Mouse (Mus musculus): Measurements from ENCODE around the gene Mtap.

Gene Mtap

DNA sequence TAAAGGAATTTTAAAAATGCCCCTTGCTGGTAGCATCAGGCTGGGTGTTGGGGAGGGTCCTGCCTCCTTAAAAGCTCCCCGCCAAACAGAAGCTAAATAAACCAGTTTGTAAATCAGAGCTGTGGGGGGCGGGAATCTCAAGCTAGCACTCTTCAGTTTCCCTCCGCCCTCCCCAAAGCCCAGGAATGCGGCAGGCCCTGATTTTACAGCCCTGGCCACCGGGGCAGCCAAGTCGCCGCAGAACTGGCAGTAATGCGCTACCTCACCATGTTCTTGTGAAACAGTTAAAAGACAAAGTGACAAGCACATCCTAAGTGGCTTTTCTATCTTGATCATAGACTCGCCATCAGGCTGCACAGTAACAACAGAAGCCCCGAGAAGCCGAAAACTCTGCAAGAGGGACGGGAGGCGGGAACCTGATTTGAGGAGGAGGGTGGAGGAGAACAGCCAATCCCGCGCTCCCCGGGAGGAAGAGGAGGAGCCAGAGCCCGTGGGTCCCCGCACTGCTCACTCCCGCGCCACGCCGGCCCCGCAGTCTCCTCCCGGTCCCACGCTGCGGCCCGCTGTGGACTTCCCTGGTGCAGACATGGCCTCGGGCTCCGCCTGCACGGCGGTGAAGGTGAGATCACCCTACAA is at the start of gene Mtap:
Gene Mtap, plus strand, starts transcription at position 217 of the 636 bp plus-strand sequence.
- DNase-seq (ENCODE audit: extremely low spot score, low spot score): peak; percentile 89

DNA sequence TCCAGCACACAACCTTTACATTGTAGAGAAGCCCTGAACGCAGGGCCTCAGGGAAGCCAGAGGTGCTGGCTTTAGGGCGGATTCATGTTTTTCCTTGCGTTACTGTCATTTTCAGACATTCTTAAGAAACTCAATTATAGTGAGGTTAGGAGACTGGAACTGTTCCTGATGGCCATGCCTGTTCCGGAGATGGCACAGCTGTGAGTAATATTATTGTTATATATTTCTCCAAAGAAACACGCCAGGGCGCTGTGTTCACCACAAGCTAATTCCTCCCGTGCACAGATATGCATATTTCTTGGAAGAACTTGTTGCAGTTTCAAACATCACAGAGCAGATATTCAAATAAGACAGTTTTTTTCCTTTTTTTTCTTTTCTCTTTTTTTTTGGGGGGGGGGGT is 47.8 kb upstream of the Mtap start:
- no peak for DNase-seq (ENCODE audit: extremely low spot score, low spot score)

GRCm38 (mm10) chr4:89090217-89090616 is 46.7 kb upstream of the Mtap start:
- no peak for DNase-seq (ENCODE audit: extremely low spot score, low spot score)

DNA sequence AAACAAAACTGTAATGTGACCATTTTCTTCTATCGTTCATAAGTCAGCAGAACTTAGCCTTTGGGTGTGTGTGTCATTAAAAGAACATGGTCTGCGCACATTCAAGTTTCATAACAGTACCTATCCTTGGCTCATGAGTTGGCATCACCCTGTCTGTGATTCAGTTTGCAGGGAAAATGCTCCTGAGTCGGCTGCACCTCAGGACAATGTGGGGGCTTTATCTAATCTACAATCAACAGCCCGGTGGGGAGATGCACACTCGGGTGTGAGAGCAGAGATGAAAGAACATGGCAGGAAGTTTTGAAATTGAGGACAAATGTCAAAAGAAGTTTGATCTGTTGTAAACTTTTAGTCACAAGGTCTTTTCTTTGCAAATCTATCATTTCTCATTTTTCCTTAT is 44.8 kb upstream of the Mtap start:
- no peak for DNase-seq (ENCODE audit: extremely low spot score, low spot score)

GRCm38 (mm10) chr4:89094773-89095172 is 42.1 kb upstream of the Mtap start:
- DNase-seq (ENCODE audit: extremely low spot score, low spot score): no peak

GRCm38 (mm10) chr4:89098261-89098660 is 38.7 kb upstream of the Mtap start:
- DNase-seq (ENCODE audit: extremely low spot score, low spot score): no peak

- no peak for DNase-seq (ENCODE audit: extremely low spot score, low spot score)
Observed at GRCm38 (mm10) chr4:89101276-89101675, 35.6 kb upstream of the Mtap start.

GRCm38 (mm10) chr4:89102283-89102682 is 34.6 kb upstream of the Mtap start:
- DNase-seq (ENCODE audit: extremely low spot score, low spot score): no peak

- no peak for DNase-seq (ENCODE audit: extremely low spot score, low spot score)
Observed at GRCm38 (mm10) chr4:89105486-89105885, 31.4 kb upstream of the Mtap start.

- DNase-seq (ENCODE audit: extremely low spot score, low spot score): no peak
Observed at GRCm38 (mm10) chr4:89106505-89106904, 30.4 kb upstream of the Mtap start.

- DNase-seq (ENCODE audit: extremely low spot score, low spot score): no peak
Observed at GRCm38 (mm10) chr4:89112168-89112710, 24.7 kb upstream of the Mtap start.

DNA sequence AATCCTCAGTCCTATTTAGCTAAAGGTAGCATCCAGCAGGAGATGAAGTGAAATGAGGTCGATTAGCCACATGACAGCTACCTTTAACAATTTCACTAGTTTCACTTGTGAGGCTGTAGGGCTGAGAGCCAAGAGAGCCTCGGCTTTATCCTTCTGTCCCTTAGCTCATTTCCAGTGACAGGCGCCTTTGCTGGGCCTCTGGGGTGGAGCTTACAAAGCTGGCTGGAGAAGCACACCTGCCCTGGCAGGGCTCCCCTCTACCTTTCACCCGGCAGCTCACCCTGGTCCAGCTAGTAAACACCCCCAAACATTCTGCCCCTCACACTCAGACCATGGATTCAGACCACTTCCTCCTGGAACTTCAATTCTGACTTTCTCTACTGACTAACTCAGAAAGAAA is 24.1 kb upstream of the Mtap start:
- no peak for DNase-seq (ENCODE audit: extremely low spot score, low spot score)

DNA sequence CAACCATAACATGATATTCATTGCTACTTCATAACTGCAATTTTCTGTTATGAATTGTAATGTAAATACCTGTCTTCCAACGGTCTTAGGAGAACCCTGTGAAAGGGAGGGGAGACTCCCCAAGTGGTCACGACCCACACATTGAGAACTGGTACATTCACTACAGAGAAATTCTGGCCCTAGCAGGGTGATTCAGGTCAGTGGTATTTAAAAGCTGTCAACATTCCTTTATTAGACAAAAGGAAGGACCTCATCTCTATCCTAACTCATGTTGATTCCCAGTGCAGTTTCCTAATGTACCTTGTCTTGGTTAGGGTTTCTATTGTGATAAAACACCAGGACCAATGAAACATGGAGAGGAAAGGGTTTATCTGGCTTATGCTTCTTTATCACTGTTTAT is 20.9 kb upstream of the Mtap start:
- DNase-seq (ENCODE audit: extremely low spot score, low spot score): no peak

DNA sequence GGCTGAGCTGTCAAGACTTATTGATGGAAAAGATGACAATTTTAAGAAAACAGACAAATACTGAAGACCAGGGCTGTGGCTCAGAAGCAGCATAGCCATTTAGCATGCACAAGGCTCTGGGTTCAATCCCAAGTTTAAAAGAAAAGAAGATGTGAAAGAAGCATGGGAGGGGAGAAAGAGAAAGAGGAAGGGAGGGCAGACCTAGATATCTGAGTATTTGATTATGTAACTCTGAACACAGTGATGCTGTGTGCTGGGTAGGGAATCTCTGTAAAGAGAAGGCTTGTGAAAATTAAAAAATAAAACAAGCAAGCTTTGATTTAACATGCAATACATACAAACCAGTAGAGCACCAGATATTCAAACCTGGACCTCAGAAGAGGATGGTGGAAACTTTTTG is 17.0 kb upstream of the Mtap start:
- no peak for DNase-seq (ENCODE audit: extremely low spot score, low spot score)

DNA sequence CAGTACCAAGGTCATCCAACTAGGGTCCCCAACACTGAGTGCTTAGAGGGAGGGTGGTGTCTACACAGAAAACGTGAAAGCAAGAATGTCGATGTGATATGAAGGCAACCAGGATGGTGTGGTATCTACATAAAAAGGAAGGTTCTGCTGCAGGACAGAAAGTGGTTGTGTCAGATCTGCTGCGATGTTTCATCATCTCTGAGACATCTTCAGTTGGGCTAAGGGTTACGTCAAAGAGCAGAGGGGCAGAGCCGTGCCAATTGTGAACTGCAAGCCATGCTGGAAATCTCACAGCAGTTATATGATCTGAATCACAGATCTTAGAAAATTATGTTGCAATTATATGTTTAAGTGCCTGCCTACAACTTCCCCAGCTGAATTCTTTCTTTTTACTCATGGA is 16.6 kb upstream of the Mtap start:
- no peak for DNase-seq (ENCODE audit: extremely low spot score, low spot score)

GRCm38 (mm10) chr4:89123446-89124243 is 13.3 kb upstream of the Mtap start:
- no peak for DNase-seq (ENCODE audit: extremely low spot score, low spot score)

DNA sequence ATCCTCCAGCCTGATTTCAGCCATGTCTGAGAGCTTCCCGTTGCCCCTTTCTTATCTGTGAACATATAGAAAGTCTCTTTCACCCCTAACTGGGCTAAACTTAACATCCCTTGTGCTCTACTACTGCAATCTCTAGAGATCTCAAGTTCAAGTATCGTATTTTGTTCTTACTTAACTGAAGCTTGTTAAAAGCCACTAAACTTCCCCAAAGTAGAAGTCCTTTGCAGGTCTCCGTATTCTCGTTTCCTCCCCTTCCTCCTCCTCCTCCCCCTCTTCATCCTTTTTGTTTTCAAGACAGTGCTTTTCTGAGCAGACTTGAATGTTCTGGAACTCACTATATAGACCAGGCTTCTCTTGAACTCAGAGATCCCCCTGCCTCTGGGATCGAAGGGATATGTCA is 9.2 kb upstream of the Mtap start:
- DNase-seq (ENCODE audit: extremely low spot score, low spot score): no peak

DNA sequence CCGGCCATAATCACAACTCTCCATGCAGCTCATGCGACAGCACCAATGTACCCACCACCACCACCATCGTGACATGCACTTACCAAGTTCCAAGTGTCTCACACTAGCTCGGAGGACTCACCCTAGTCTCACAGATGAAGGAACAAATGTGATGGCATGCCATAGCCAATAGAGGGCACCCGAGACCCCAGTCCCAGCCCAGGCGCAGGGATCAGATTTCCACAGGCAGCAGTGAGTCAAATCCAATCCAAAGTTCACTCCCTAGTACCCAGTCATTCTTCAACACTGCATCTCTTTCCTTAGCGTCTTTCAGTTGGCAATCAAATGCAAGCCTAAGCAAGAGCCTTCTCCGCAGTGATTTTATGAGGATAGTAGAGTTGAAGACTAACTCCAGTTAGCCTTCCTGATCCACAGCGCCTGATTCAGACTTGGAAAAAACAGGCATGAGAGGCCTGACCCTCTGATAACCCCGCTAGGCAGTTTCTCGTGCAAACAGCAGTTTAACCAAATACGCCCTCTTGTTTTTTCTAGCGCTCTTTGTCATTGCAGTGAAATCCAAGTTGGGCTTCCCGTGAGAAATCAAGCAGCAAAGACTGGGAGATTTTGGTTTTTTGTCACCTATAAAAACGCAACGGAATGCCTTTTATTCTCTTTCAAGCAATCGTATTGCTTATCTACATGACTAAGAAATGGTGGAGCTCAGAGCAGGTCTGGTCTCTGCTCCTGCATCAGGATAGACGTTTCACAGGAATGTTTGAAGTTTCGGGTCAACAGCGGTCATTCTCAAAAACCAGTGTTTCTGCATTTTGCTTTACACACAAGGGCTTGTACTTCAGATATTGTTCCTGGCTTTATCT is 8.6 kb upstream of the Mtap start:
- DNase-seq (ENCODE audit: extremely low spot score, low spot score): peak; percentile 73

DNA sequence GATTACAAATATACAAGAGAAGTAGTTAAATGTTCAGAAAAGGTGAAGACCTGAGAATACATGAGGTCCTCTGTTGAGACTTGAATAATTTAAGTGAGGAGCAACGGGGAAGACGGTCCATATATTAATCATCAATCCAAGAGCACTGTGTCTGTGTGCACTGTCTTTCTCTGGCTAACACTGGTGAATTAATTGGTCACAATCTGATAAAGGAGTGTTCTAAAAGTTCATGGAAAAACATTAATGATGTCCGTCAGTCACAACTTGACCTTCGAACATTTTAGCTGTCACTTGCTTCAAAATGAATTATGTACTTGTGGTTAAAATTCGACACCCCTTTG is 8.0 kb upstream of the Mtap start:
- DNase-seq (ENCODE audit: extremely low spot score, low spot score): no peak

DNA sequence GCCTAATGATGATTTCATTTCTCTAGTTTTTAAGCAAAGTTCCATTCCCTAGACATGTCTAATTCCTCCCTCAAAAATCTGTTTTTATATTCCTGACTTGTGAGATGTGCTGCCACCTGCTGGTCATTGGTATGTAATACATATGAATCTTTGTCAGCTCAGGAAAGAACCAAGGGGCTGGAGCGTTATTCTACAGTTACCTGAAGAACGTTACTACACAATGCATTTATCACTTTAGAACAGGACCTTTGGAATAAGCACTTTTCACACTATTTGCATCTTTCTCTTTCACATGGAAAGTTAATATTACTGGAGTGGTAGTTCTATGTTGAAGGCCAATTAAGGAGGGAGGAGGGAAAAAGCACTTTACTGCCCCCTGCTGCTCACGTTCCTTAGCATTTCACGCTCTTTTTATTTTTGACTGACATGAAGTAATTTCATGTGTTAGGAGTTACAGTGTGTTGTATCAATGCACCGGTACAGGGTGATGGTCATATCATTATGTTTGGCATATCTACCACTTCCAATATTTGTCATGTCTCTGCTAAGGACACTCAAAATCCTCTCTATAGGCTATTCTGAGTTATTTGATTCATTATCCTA is 7.5 kb upstream of the Mtap start:
- DNase-seq (ENCODE audit: extremely low spot score, low spot score): peak; percentile 45

DNA sequence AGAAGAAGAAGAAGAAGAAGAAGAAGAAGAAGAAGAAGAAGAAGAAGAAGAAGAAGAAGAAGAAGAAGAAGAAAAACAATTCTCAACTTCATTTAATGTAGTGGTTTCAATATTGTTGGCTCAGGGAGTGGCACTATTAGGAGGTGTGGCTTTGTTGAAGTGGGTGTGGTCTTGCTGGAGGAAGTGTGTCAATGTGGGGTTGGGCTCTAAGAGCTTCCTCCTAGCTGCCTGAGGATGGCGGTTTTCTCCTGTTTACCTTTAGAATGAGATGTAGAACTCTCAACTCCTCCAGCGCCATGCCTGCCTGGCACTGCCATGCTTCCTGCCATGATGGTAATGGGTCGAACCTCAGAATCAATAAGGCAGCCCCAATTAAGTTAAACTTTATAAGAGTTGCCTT is 5.1 kb upstream of the Mtap start:
- no peak for DNase-seq (ENCODE audit: extremely low spot score, low spot score)

DNA sequence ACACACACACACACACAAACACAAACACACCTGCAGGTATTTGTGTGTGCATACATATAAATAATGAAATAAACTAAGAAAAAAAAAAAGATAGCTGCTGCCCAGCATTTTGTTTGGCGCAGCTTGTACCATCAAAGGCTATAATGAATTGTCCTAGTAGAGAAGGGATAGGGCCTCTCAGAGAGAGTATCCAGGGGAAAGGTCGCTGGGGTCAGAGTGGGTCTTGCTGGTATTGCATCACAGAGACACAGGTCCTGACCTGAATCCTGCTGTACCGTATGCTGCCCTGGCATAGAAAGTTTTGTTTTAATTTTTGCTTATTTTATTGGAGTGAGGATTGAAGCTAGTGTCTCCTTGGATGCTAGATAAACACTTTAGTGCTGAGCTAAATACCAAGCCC is 566 bp upstream of the Mtap start:
- DNase-seq (ENCODE audit: extremely low spot score, low spot score): no peak

Data from neural tube, embryonic 10.5 days (tissue).